In the genomic region with DNA sequence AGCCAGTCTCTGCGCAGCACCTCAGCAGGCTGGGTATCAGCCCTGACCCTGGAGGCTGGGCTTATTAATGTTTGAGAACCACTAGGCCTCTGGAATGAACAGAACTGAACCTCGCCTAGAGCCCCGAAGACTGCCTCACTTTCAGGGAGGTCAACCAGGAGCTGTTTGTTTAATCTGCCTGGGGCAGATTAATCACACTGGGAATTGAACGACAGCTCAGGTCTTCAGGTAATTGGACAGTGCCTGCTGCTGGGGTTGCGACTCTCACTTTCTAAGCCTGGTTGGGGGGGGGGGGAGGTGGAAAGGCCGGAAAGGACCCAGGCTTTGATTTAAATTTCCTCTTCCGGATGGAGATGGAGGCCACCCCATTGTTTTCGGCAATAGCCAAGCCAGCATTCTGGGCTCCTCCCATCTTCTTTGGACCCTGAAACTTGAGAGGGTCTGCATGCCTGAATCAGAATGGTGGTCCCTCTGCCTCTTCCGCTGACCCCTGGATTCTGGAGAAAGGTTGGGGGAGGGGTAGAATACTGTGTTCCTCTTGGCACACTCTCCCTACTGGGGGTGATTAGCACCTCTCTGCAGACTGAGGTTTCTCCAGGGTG, we compare ENCODE assay signal across 13 mouse cellular contexts.
DNase-seq lines count a peak whose midpoint lies in the region; ATAC-seq lines count a peak whose summit lies in the region.
"Had no signal": no experiment of that assay in that cellular context is flagged by ENCODE, and none has a peak within 500 bp of the region (broad histone marks: within the 10 kb centered on the region; RNA-seq: fewer than 3 reads in every experiment).

No protein-coding gene starts in this region.

- H3K27ac ChIP-seq in hindbrain, embryonic 13.5 days = peak overlapping the region; percentile 13
- H3K27ac ChIP-seq in hindbrain, embryonic 14.5 days = no peak overlapping the region
- no peak overlapping the region for H3K27ac ChIP-seq in neural tube, embryonic 13.5 days (replicated peaks)
- H3K27ac ChIP-seq: embryonic facial prominence, embryonic 15.5 days had no signal

- no peak overlapping the region for H3K4me3 ChIP-seq in hindbrain, embryonic 13.5 days
- H3K4me3 ChIP-seq in hindbrain, embryonic 14.5 days (replicated peaks; ENCODE audit: low read length) = no peak overlapping the region
- no peak overlapping the region for H3K4me3 ChIP-seq in neural tube, embryonic 13.5 days
- H3K4me3 ChIP-seq: embryonic facial prominence, embryonic 15.5 days had no signal

- no peak for ATAC-seq in hindbrain, embryonic 13.5 days (ENCODE audit: low FRiP score)
- ATAC-seq in hindbrain, embryonic 14.5 days (ENCODE audit: low FRiP score) = no peak
- ATAC-seq in neural tube, embryonic 13.5 days (ENCODE audit: low read depth) = no peak

- H3K4me2 ChIP-seq in hindbrain, embryonic 13.5 days = no peak overlapping the region
- no peak overlapping the region for H3K4me2 ChIP-seq in hindbrain, embryonic 14.5 days (replicated peaks)
- no peak overlapping the region for H3K4me2 ChIP-seq in neural tube, embryonic 13.5 days
- H3K4me2 ChIP-seq: embryonic facial prominence, embryonic 15.5 days had no signal

- DNase-seq in hindbrain, embryonic 14.5 days (ENCODE audit: low spot score) = no peak
- no peak for DNase-seq in neural tube, embryonic 10.5 days (ENCODE audit: extremely low spot score, low spot score)
- peak; percentile 26 for DNase-seq in forelimb bud, embryonic 11.5 days (ENCODE audit: low read depth, low spot score)
- DNase-seq in retina, postnatal 1 day = peak; percentile 37
- DNase-seq in adipocyte (ENCODE audit: low spot score) = no peak
- DNase-seq in adrenal gland, postnatal 10 days = no peak
- DNase-seq: heart, postnatal 14 days; kidney, postnatal 10 days; lung, postnatal 4 days had no signal

- 0 out of 2 replicates have a peak, but pooled peaks cover 3% of the 10 kb centered on the region for H3K27me3 ChIP-seq in hindbrain, embryonic 13.5 days
- no peaks in the 10 kb centered on the region for H3K27me3 ChIP-seq in hindbrain, embryonic 14.5 days (ENCODE audit: control insufficient read depth, insufficient read depth, low read length)
- H3K27me3 ChIP-seq in neural tube, embryonic 13.5 days = no peaks in the 10 kb centered on the region
- H3K27me3 ChIP-seq: CH12.LX; embryonic facial prominence, embryonic 15.5 days had no signal

- peaks cover 63% of the 10 kb centered on the region for H3K4me1 ChIP-seq in hindbrain, embryonic 13.5 days (replicated peaks)
- peaks cover 46% of the 10 kb centered on the region for H3K4me1 ChIP-seq in hindbrain, embryonic 14.5 days (replicated peaks; ENCODE audit: control insufficient read depth, insufficient read depth, low read length)
- H3K4me1 ChIP-seq in neural tube, embryonic 13.5 days (replicated peaks) = peaks cover 57% of the 10 kb centered on the region

- H3K9ac ChIP-seq in hindbrain, embryonic 13.5 days = no peak overlapping the region
- H3K9ac ChIP-seq in hindbrain, embryonic 14.5 days = no peak overlapping the region
- H3K9ac ChIP-seq in neural tube, embryonic 13.5 days = peak overlapping the region; percentile 31; the same call in 1 of the 2 replicates
- H3K9ac ChIP-seq: embryonic facial prominence, embryonic 15.5 days had no signal

- H3K9me3 ChIP-seq in hindbrain, embryonic 13.5 days = no peaks in the 10 kb centered on the region
- H3K9me3 ChIP-seq in hindbrain, embryonic 14.5 days (ENCODE audit: control insufficient read depth, low read length) = no peaks in the 10 kb centered on the region
- no peaks in the 10 kb centered on the region for H3K9me3 ChIP-seq in neural tube, embryonic 13.5 days
- H3K9me3 ChIP-seq: embryonic facial prominence, embryonic 15.5 days had no signal

- WGBS in hindbrain, embryonic 13.5 days = 17% methylated on average over 9 of the region's 9 CpGs
- 16% methylated on average over 9 of the region's 9 CpGs for WGBS in hindbrain, embryonic 14.5 days
- WGBS in neural tube, embryonic 13.5 days = 18% methylated on average over 9 of the region's 9 CpGs

- peaks cover 18% of the 10 kb centered on the region for H3K36me3 ChIP-seq in hindbrain, embryonic 13.5 days
- peaks cover 11% of the 10 kb centered on the region; the same call in 1 of the 2 replicates for H3K36me3 ChIP-seq in hindbrain, embryonic 14.5 days (replicated peaks; ENCODE audit: control insufficient read depth, insufficient read depth)
- peaks cover 24% of the 10 kb centered on the region for H3K36me3 ChIP-seq in neural tube, embryonic 13.5 days

Comparison
In these comparisons a context has a peak if more than half of its experiments do, and no peak if none do; other contexts are left out.
1. DNase-seq: peak in forelimb bud, embryonic 11.5 days (single experiment) and retina, postnatal 1 day (single experiment); none in hindbrain, embryonic 14.5 days (single experiment), neural tube, embryonic 10.5 days (single experiment), adipocyte (single experiment) and adrenal gland, postnatal 10 days (single experiment).